Mouse (Mus musculus) stomach, postnatal 0 days (tissue): ENCODE results near the gene Kcnh2. TPM values are rescaled to one million over a fixed set of nuclear protein-coding genes. Genes with fewer than 3 reads are reported as not detected.

Experiments
- ATAC-seq: fragments of 200-750 bp; cut with Nextera tagmentation; 2 replicates; pipeline ENCODE4 v1.8.0; 2017; ENCODE audit not compliant: low FRiP score, low TSS enrichment
- DNase-seq: peaks from one replicate; pipeline ENCODE4 v3.0.0-alpha.2; 2016; ENCODE audit warnings: low spot score
- H3K27ac ChIP-seq: fragments of 300-500 bp; sonication (generic); replicated peaks from 2 replicates; pipeline ENCODE4 v1.5.1; 2014; ENCODE audit warnings: mild to moderate bottlenecking, control low read depth
- H3K27me3 ChIP-seq: fragments of 300-500 bp; sonication (generic); 2 replicates; pipeline ENCODE4 v1.6.1; 2014; ENCODE audit warnings: low read length; ENCODE audit not compliant: control insufficient read depth, insufficient read depth
- H3K36me3 ChIP-seq: fragments of 300-500 bp; sonication (generic); 2 replicates; pipeline ENCODE4 v1.6.1; 2014; ENCODE audit warnings: low read length, mixed read lengths; ENCODE audit not compliant: control insufficient read depth, insufficient read depth
- H3K4me1 ChIP-seq: fragments of 300-500 bp; sonication (generic); replicated peaks from 2 replicates; pipeline ENCODE4 v1.6.1; 2014; ENCODE audit warnings: antibody characterized with exemption; ENCODE audit not compliant: control insufficient read depth, insufficient read depth
- H3K4me2 ChIP-seq: fragments of 300-500 bp; sonication (generic); replicated peaks from 2 replicates; pipeline ENCODE4 v1.6.1; 2014; ENCODE audit warnings: low read depth, mild to moderate bottlenecking, control low read depth, moderate library complexity
- H3K4me3 ChIP-seq: fragments of 300-500 bp; sonication (generic); 2 replicates; pipeline ENCODE4 v1.5.1; 2014; ENCODE audit warnings: low read depth, low read length, control low read depth
- H3K9ac ChIP-seq: fragments of 300-500 bp; sonication (generic); 2 replicates; pipeline ENCODE4 v1.6.1; 2014; ENCODE audit warnings: mild to moderate bottlenecking, low read length, control low read depth, mixed read lengths
- H3K9me3 ChIP-seq: fragments of 300-500 bp; sonication (generic); 2 replicates; pipeline ENCODE4 v1.6.1; 2016; ENCODE audit warnings: low read length; ENCODE audit not compliant: control insufficient read depth
- CTCF ChIP-seq: IDR thresholded peaks from 2 replicates; pipeline ENCODE4 v1.5.1; 2016; ENCODE audit warnings: antibody characterized with exemption, low read depth, mild to moderate bottlenecking, moderate library complexity
- EP300 ChIP-seq: optimal IDR thresholded peaks from 2 replicates; pipeline ENCODE3; 2016; ENCODE audit warnings: antibody characterized with exemption
- WGBS: fragments of 180-500 bp; shearing (Covaris S2); extraction: QIAGEN DNeasy Blood & Tissue Kit; methylation state at CpG from one replicate; pipeline ENCODE4 v1.1.7; 2014; 5-methylcytosine and 5-hydroxymethylcytosine counted together
- polyA plus RNA-seq: library from polyadenylated mRNA; unstranded; fragments of >200 nt; fragmentation: Nextera tagmentation; extraction: Ambion mirVana; gene quantifications from 2 replicates; pipeline ENCODE4 v1.2.1, GENCODE M21; 2015

The Kcnh2 gene
- polyA plus RNA-seq, 1 experiment from 2014 or later: 3.7 TPM

- ATAC-seq (peak; percentile 63), DNase-seq (peak; percentile 48)
- no peak overlapping the region for H3K4me3 ChIP-seq
- no peaks in the 10 kb centered on the region for H3K27me3 ChIP-seq
- H3K36me3 ChIP-seq: no peaks in the 10 kb centered on the region
- WGBS: 46% methylated on average over 6 of the region's 6 CpGs
- H3K27ac ChIP-seq: no peak overlapping the region
- H3K9ac ChIP-seq: no peak overlapping the region
- peak overlapping the region; percentile 27 for H3K4me2 ChIP-seq
- TF ChIP-seq EP300: no peak
- TF ChIP-seq CTCF: no peak
- no peaks in the 10 kb centered on the region for H3K4me1 ChIP-seq
- H3K9me3 ChIP-seq: no peaks in the 10 kb centered on the region
These were observed 31.0 kb downstream of the Kcnh2 start for GRCm38 (mm10) chr5:24320467-24320813.

- H3K27me3 ChIP-seq: no peaks in the 10 kb centered on the region
- H3K27ac ChIP-seq: no peak overlapping the region
- peak overlapping the region; percentile 27 for H3K4me2 ChIP-seq
- DNase-seq: no peak
- no peaks in the 10 kb centered on the region for H3K36me3 ChIP-seq
- ATAC-seq: no peak
- TF ChIP-seq EP300 (no peak), CTCF (no peak)
- H3K4me3 ChIP-seq: no peak overlapping the region
- no peaks in the 10 kb centered on the region for H3K9me3 ChIP-seq
- WGBS: 32% methylated on average over 13 of the region's 13 CpGs
- no peaks in the 10 kb centered on the region for H3K4me1 ChIP-seq
- no peak overlapping the region for H3K9ac ChIP-seq
These were observed 31.5 kb downstream of the Kcnh2 start for GRCm38 (mm10) chr5:24319776-24320466.

GRCm38 (mm10) chr5:24309223-24309622, 42.2 kb downstream of the Kcnh2 start:
- no peak overlapping the region for H3K4me3 ChIP-seq
- no peak overlapping the region for H3K9ac ChIP-seq
- no peak for ATAC-seq
- no peak overlapping the region for H3K4me2 ChIP-seq
- DNase-seq: no peak
- H3K9me3 ChIP-seq: peaks cover 5% of the 10 kb centered on the region; the same call in 1 of the 2 replicates
- no peak overlapping the region for H3K27ac ChIP-seq
- no peaks in the 10 kb centered on the region for H3K4me1 ChIP-seq
- no peaks in the 10 kb centered on the region for H3K27me3 ChIP-seq
- WGBS: 93% methylated on average over 2 of the region's 2 CpGs
- H3K36me3 ChIP-seq: no peaks in the 10 kb centered on the region
- TF ChIP-seq CTCF (no peak), EP300 (no peak)

DNA sequence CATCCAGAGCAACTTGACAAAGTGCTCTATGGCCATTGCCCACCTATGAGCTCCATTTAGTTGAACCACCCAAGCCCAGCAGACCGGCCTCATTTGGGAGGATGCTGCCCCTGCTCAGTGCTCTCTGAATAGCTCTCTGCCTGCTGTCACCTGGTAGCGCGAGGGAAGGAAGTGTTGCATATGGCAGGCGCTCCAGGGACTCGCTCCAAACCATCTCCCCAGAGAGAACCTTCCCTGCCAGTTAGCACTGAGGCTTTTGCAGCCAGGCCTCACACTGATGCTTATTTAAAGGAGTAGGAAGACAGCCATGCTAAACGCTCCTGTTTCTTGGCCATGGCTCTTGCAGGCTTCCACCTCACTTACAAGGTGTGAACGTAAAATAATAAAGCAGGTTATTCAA, 42.8 kb downstream of the Kcnh2 start:
- DNase-seq: no peak
- H3K9me3 ChIP-seq: no peaks in the 10 kb centered on the region
- 74% methylated on average over 7 of the region's 7 CpGs for WGBS

GRCm38 (mm10) chr5:24307118-24307777, 44.2 kb downstream of the Kcnh2 start:
- H3K4me3 ChIP-seq: no peak overlapping the region
- H3K9me3 ChIP-seq: no peaks in the 10 kb centered on the region
- TF ChIP-seq CTCF (no peak), EP300 (no peak)
- 55% methylated on average over 5 of the region's 5 CpGs for WGBS
- DNase-seq: no peak
- no peaks in the 10 kb centered on the region for H3K4me1 ChIP-seq
- no peaks in the 10 kb centered on the region for H3K27me3 ChIP-seq
- ATAC-seq: no peak
- no peaks in the 10 kb centered on the region for H3K36me3 ChIP-seq
- H3K4me2 ChIP-seq: no peak overlapping the region
- no peak overlapping the region for H3K27ac ChIP-seq
- no peak overlapping the region for H3K9ac ChIP-seq

More for the DNA sequence above, 42.8 kb downstream of the Kcnh2 start:
- no peaks in the 10 kb centered on the region for H3K27me3 ChIP-seq
- no peaks in the 10 kb centered on the region for H3K36me3 ChIP-seq
- no peak for TF ChIP-seq CTCF
- no peak for TF ChIP-seq EP300
- H3K4me2 ChIP-seq: no peak overlapping the region
- ATAC-seq: no peak
- H3K9ac ChIP-seq: no peak overlapping the region
- H3K27ac ChIP-seq: no peak overlapping the region
- H3K4me1 ChIP-seq: no peaks in the 10 kb centered on the region
- H3K4me3 ChIP-seq: no peak overlapping the region

DNA sequence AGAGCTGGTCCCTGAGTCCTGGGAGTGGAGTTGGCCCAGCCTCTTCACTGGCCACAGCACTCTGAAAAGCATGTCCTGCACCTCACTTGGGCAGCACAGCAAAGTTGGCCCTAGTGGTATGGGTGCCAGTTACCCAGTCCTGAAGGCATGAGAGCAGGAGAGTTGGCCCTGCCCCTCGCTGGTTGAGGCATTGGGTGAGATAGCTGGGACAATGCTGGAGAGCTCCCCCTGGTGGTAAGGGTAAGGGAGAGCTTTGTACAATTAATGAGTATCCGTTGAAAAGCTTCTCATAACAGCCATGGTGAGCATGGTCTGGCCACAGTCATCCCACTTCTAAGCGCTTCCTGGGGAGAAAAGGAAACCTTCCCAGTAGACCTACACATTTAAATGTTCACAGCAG, 48.2 kb downstream of the Kcnh2 start:
- Histone ChIP-seq H3K4me2 (no peak overlapping the region), H3K27me3 (no peaks in the 10 kb centered on the region), H3K4me1 (no peaks in the 10 kb centered on the region), H3K4me3 (no peak overlapping the region), H3K27ac (no peak overlapping the region), H3K9me3 (no peaks in the 10 kb centered on the region), H3K9ac (no peak overlapping the region), H3K36me3 (no peaks in the 10 kb centered on the region)
- DNase-seq (peak; percentile 40), ATAC-seq (peak; percentile 65)
- WGBS: 52% methylated on average over 3 of the region's 3 CpGs
- TF ChIP-seq EP300 (no peak), CTCF (peak; percentile 76)
